Mouse (Mus musculus) neutrophil, adult 5-6 weeks (primary cell): Measurements from ENCODE around the gene Gper1. TPM values are rescaled to one million over a fixed set of nuclear protein-coding genes. Genes with fewer than 3 reads are reported as not detected.

ENCODE experiments used
- ATAC-seq: fragments of 151-379, 151-347 bp; 2 replicates; pipeline ENCODE4 v1.8.0; 2017; ENCODE audit warnings: mild to moderate bottlenecking, moderate TSS enrichment; ENCODE audit not compliant: insufficient number of reproducible peaks, poor library complexity, low FRiP score, severe bottlenecking; ENCODE audit errors: extremely low read depth
- total RNA-seq: library from RNA; stranded (forward); fragments of 200-1000 nt; gene quantifications from 2 replicates; pipeline ENCODE4 v1.2.3, GENCODE M21; 2017

Gene Gper1
- 0.12 and 0.98 TPM in 2 replicates for total RNA-seq

GRCm38 (mm10) chr5:139423026-139423865 is at the start of gene Gper1:
Gene Gper1, plus strand, starts transcription at chr5:139423151.
- ATAC-seq = no peak

- no peak for ATAC-seq
Measured at GRCm38 (mm10) chr5:139373889-139374444, 49.0 kb upstream of the Gper1 start.

- no peak for ATAC-seq
Measured at GRCm38 (mm10) chr5:139374841-139375240, 48.1 kb upstream of the Gper1 start.

- no peak for ATAC-seq
Measured at GRCm38 (mm10) chr5:139377468-139378270, 45.3 kb upstream of the Gper1 start, which contains the start of gene Gpr146. Gene Gpr146, plus strand, starts transcription at chr5:139377697.

- ATAC-seq = no peak
Measured at GRCm38 (mm10) chr5:139378271-139378556, 44.7 kb upstream of the Gper1 start.

- no peak for ATAC-seq
Measured at GRCm38 (mm10) chr5:139378986-139379629, 43.8 kb upstream of the Gper1 start.

DNA sequence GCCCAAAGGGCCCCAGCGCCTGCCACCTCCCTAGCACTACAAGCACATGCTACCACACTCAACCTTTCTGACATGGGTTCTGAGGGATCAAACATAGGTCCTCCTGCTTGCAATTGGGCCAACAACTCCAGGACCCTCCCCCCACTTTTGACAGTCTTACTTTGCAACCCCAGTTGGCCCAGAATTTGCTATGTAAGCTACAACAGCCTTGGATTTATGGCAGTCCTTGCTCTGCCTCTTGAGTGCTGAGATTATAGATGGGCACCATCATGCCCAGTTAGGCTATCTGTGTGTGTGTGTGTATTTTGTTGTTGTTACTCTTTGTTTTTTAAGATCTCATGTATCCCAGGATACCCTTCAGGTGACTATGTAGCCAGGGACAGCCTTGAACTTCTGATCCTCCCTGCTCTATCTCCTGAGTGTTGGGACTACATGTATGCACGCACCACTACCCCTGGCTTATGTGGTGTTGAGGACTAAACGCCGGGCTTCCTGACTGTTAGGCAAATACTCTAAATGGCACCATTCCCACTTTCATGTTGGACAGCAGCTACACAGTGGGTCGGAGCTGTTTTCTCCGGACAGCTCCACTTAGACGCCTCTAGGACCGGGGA is 43.1 kb upstream of the Gper1 start:
- no peak for ATAC-seq

- ATAC-seq = peak; percentile 55
Measured at GRCm38 (mm10) chr5:139380385-139381248, 42.3 kb upstream of the Gper1 start.

DNA sequence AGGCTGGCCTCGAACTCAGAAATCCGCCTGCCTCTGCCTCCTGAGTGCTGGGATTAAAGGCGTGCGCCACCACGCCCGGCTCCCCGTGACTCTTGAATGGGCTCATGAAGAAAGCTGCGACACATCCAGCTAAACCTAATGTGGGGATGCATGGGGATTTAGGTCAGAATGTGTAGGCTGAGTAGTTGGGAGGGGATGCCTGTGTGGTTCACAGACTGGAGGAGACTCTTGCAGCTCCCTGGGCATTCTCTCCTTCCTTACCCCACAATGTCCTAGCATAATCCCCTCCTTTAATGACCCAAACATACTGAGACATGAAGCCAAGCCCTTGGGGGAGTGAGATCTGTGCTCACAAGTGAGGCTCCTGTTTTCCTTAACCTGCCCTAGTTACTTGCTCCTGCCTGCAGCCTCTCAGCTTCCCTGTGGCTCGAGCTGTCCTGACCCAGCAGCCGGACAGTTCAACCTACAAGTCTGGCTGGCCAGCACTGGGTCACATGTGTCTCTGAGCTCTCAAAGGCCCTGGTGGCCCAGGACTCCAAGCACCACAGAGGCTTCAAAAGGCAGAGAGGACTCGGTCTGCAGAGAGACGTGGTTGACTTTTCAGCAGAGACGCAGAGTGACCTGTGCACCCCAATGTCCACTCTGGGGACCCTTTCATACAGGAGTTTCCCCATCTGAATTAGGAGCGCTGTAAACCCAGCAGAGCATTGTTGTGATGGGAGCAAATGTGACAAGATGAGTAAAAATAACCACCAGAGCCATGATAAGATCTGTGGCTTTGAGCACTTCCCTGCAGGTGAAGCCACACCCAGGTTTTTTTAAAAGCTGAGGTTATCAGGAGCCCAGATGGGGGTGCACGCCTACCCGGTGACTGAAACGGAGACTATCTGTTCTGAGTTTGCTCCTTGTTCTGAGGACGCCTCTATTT is 41.1 kb upstream of the Gper1 start:
- ATAC-seq = peak; percentile 30; the same call in 1 of the 2 replicates

GRCm38 (mm10) chr5:139382760-139383159 is 40.2 kb upstream of the Gper1 start:
- peak; percentile 27; the same call in 1 of the 2 replicates for ATAC-seq

DNA sequence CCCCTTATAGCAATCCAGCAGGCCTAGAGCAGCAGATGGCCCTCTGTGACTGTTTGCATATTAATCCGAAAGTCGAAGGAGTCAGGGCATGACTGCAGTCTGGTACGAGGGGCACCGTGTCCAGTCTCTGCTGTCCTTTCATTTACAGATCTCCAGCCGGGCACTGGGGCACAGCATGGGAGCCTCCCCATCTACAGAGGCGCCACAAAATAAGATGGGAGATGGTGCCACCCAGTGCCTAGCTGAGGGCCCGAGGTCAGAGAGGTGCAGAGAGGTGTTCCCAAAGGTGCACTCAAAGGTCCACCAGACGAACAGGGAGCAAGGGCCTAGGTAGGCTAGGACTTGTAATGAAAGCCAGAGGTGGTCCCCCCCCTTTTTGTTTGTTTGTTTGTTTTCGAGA is 39.7 kb upstream of the Gper1 start:
- ATAC-seq = no peak

DNA sequence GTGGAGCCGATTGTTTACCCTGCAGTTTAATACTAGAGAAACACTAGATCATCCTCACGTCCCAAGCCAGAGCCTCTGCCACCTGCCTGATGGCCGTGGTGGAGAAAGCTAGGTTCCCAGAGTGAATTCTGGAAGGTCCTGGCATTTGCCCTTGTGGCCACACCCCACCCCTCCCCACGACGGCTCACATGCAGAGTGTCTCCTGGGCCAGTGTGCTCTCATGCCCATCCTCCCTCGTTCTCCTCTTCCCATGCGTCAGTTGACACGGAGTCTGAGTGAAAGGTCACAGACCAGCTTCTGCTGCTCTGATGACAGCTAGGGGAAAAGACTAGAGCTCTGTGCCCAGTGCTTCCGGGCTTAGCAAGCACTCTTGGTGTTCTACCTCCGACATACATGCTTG is 38.4 kb upstream of the Gper1 start:
- ATAC-seq = no peak

- no peak for ATAC-seq
Measured at GRCm38 (mm10) chr5:139386047-139386446, 36.9 kb upstream of the Gper1 start.

- no peak for ATAC-seq
Measured at GRCm38 (mm10) chr5:139387329-139388194, 35.4 kb upstream of the Gper1 start.

DNA sequence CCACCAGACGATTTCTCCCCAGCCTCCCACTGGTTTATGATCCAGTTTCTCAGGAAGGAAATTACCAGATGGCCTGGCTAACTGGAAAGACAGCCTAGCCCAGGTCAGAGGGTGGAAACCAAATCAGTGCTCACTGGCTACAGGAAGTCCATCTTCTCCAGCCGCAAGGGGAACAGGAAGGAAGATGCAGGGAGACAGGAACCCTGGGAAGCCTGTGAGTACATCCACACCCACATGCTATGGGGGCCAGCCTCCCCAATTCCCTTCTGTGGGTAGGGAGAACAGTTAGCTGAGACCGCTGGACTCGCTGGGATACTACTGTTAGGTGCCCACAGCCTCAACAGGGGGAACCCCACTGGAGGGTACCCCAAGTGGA is 34.8 kb upstream of the Gper1 start:
- no peak for ATAC-seq
